Comparison of ENCODE assay signal across 9 mouse cellular contexts in the genomic region with DNA sequence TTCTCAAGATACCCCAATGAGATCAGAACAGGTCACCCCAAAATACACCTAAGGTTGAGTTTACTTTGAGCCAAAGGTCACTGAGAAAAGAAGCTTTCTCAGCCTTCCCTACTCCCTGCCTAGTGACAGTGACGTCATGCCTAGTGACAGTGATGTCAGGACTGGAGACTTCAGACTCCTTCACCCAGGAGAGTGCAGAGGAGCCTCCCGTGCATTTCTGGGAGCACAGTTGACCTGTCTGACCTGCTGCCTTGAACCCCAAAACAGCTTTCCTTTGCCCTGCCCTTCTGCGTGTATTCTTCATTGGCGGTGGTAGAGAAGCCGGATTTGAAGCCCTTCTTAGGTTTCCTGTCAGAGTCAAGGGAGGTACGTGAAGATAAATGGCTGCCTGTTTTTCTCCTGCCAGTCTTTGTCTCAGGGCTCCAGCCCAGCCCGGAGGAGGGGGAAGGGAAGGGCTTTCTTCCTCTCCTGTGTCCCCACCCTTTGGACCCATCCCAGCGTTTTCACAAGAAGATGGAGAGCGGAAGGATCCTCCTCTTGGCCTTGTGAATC. TPM values are rescaled to one million over a fixed set of nuclear protein-coding genes. Genes with fewer than 3 reads are reported as not detected.
DNase-seq lines count a peak whose midpoint lies in the region; ATAC-seq and TF ChIP-seq lines count a peak whose summit lies in the region.
"Had no signal": no experiment of that assay in that cellular context is flagged by ENCODE, and none has a peak within 500 bp of the region (broad histone marks: within the 10 kb centered on the region; RNA-seq: fewer than 3 reads in every experiment).

No protein-coding gene starts in this region.

- H3K4me3 ChIP-seq in ES-E14 (ENCODE audit: insufficient read depth in 1 of 2, low read depth in 1 of 2, low read length in 2 of 2, poor library complexity in 1 of 2, severe bottlenecking in 1 of 2) = no peak overlapping the region
- H3K4me3 ChIP-seq in heart, embryonic 14.5 days (ENCODE audit: control insufficient read depth in 1 of 2, insufficient read depth in 1 of 2, low read depth in 1 of 2, low read length in 2 of 2) = no peak overlapping the region
- no peak overlapping the region for H3K4me3 ChIP-seq in lung, embryonic 14.5 days (ENCODE audit: low read depth, low read length)
- no peak overlapping the region for H3K4me3 ChIP-seq in midbrain, embryonic 10.5 days

- no peak for TF ChIP-seq CTCF in lung, embryonic 14.5 days (IDR thresholded peaks at IDR 0.05; ENCODE audit: low read depth)

- 59% methylated on average over 9 of the region's 9 CpGs for WGBS in heart, embryonic 14.5 days
- WGBS in lung, embryonic 14.5 days = 61% methylated on average over 9 of the region's 9 CpGs
- WGBS in midbrain, embryonic 10.5 days = 78% methylated on average over 9 of the region's 9 CpGs

- no peaks in the 10 kb centered on the region for H3K27me3 ChIP-seq in heart, embryonic 14.5 days (ENCODE audit: control insufficient read depth, insufficient read depth, low read length)
- H3K27me3 ChIP-seq in lung, embryonic 14.5 days (ENCODE audit: insufficient read depth, low read length) = no peaks in the 10 kb centered on the region
- H3K27me3 ChIP-seq in midbrain, embryonic 10.5 days (ENCODE audit: low read depth, poor library complexity, severe bottlenecking) = no peaks in the 10 kb centered on the region

- no peaks in the 10 kb centered on the region for H3K36me3 ChIP-seq in ES-E14 (ENCODE audit: control insufficient read depth, insufficient read depth, low read length, poor library complexity, severe bottlenecking)
- no peaks in the 10 kb centered on the region for H3K36me3 ChIP-seq in heart, embryonic 14.5 days (ENCODE audit: control insufficient read depth, insufficient read depth, low read length)
- H3K36me3 ChIP-seq in lung, embryonic 14.5 days (ENCODE audit: insufficient read depth) = no peaks in the 10 kb centered on the region; the same call in 1 of the 2 replicates
- H3K36me3 ChIP-seq in midbrain, embryonic 10.5 days = peaks cover 10% of the 10 kb centered on the region; the same call in 1 of the 2 replicates

- no peak overlapping the region for H3K27ac ChIP-seq in ES-E14 (ENCODE audit: insufficient read depth, low read depth, low read length, poor library complexity, severe bottlenecking)
- peak overlapping the region; percentile 54 to 59; a peak in 3 of 4 replicates for H3K27ac ChIP-seq in heart, embryonic 14.5 days (replicated peaks in 1 of 2; ENCODE audit: control insufficient read depth in 1 of 2, insufficient read depth in 1 of 2, low read depth in 2 of 2, low read length in 2 of 2)
- H3K27ac ChIP-seq in lung, embryonic 14.5 days (ENCODE audit: low read depth) = peak overlapping the region; percentile 52; the same call in 1 of the 2 replicates
- H3K27ac ChIP-seq in midbrain, embryonic 10.5 days (replicated peaks) = no peak overlapping the region

- peaks cover 4 to 11% of the 10 kb centered on the region in 2 experiments for H3K4me1 ChIP-seq in ES-E14 (ENCODE audit: control insufficient read depth in 2 of 2, insufficient read depth in 2 of 2, low read length in 2 of 2, poor library complexity in 1 of 2)
- H3K4me1 ChIP-seq in heart, embryonic 14.5 days (ENCODE audit: control insufficient read depth in 2 of 2, insufficient read depth in 2 of 2, low read length in 2 of 2) = peaks cover 8 to 26% of the 10 kb centered on the region in 2 experiments
- H3K4me1 ChIP-seq in lung, embryonic 14.5 days (ENCODE audit: insufficient read depth) = peaks cover 13% of the 10 kb centered on the region; the same call in 1 of the 2 replicates
- peaks cover 31% of the 10 kb centered on the region for H3K4me1 ChIP-seq in midbrain, embryonic 10.5 days

- H3K9me3 ChIP-seq in ES-E14 (ENCODE audit: control insufficient read depth, insufficient read depth, low read depth, low read length) = no peaks in the 10 kb centered on the region
- no peaks in the 10 kb centered on the region for H3K9me3 ChIP-seq in heart, embryonic 14.5 days (ENCODE audit: control insufficient read depth, low read length)
- H3K9me3 ChIP-seq in lung, embryonic 14.5 days (ENCODE audit: low read depth, low read length) = no peaks in the 10 kb centered on the region
- H3K9me3 ChIP-seq in midbrain, embryonic 10.5 days (replicated peaks) = no peaks in the 10 kb centered on the region

- H3K9ac ChIP-seq in ES-E14 (ENCODE audit: insufficient read depth, low read depth, low read length, poor library complexity, severe bottlenecking) = peak overlapping the region; percentile 20; the same call in 1 of the 2 replicates
- no peak overlapping the region for H3K9ac ChIP-seq in heart, embryonic 14.5 days (ENCODE audit: low read length)
- H3K9ac ChIP-seq in lung, embryonic 14.5 days = no peak overlapping the region

- H3K4me2 ChIP-seq in heart, embryonic 14.5 days (ENCODE audit: low read length) = 0 out of 2 replicates have a peak overlapping the region, but pooled peaks have one; percentile 8
- H3K4me2 ChIP-seq in lung, embryonic 14.5 days = no peak overlapping the region

- in situ Hi-C loops in ES-E14 (cut with MboI; ENCODE audit: low sequenced_read_pairs in 2 of 2, unreplicated experiment in 2 of 2) = no loop called here

- no peak; the same call in 1 of the 2 replicates for ATAC-seq in heart, embryonic 14.5 days (ENCODE audit: insufficient number of reproducible peaks, insufficient read depth, low FRiP score, low read depth)
- no peak for ATAC-seq in lung, embryonic 14.5 days (ENCODE audit: insufficient read depth)
- no peak for ATAC-seq in erythroid progenitor cell, adult 5-6 weeks (replicated peaks; ENCODE audit: low FRiP score, poor library complexity, severe bottlenecking)
- no peak for ATAC-seq in cerebellum, adult (ENCODE audit: insufficient number of reproducible peaks, low FRiP score, low TSS enrichment)
- ATAC-seq in frontal cortex, adult (ENCODE audit: low TSS enrichment) = no peak

- peak; percentile 40 for DNase-seq in ES-E14 (ENCODE audit: low read depth, low spot score)
- peak; percentile 93 for DNase-seq in adrenal gland, adult 8-10 months
- DNase-seq in lung, embryonic 14.5 days = peak; percentile 67
- DNase-seq in midbrain, embryonic 10.5 days (ENCODE audit: low spot score) = no peak
- DNase-seq: thymus, adult 18-20 months had no signal

TF ChIP-seq in ES-E14, 5 proteins besides CTCF, POLR2A, EP300 and RAD21:
- TF ChIP-seq CHD2 (IDR thresholded peaks at IDR 0.05; ENCODE audit: low read depth, low read length) = no peak
- TF ChIP-seq MAFK (IDR thresholded peaks at IDR 0.05; ENCODE audit: insufficient read depth, low read depth, low read length) = no peak

RNA-seq across cellular contexts. Expression of a gene that starts 3.5 kb away (rescaled TPM):
- 29.9 and 35.4 TPM in 2 replicates for total RNA-seq in ES-E14 (2012; rRNA removed)
- total RNA-seq in adrenal gland, adult 8-10 months (2022) = 10 to 100 TPM; 50.1 to 70.1 (median 55.6) TPM
- 29.7 and 32.6 TPM in 2 replicates for polyA plus RNA-seq in heart, embryonic 14.5 days (2014; fragmentation: Nextera tagmentation; extraction: Ambion mirVana)
- polyA plus RNA-seq in lung, embryonic 14.5 days (2014; fragmentation: Nextera tagmentation; extraction: Ambion mirVana) = 33.9 and 37.5 TPM in 2 replicates
- polyA plus RNA-seq in midbrain, embryonic 10.5 days (2016; fragmentation: Nextera tagmentation; extraction: Ambion mirVana) = 34.5 and 38.4 TPM in 2 replicates
- total RNA-seq in erythroid progenitor cell, adult 5-6 weeks (2015; ENCODE audit: low replicate concordance) = 6.8 and 8.0 TPM in 2 replicates
- total RNA-seq in erythroid progenitor cell, adult 5-6 weeks (2017; ENCODE audit: low replicate concordance) = 9.2 and 9.6 TPM in 2 replicates

RNA-seq across cellular contexts. Expression of a gene that starts 9.2 kb away (rescaled TPM):
- 0.54 and 0.58 TPM in 2 replicates for total RNA-seq in ES-E14 (2012; rRNA removed)
- 100 to 1,000 TPM; 110 to 182 (median 142) TPM for total RNA-seq in adrenal gland, adult 8-10 months (2022)
- 9.2 and 11.3 TPM in 2 replicates for polyA plus RNA-seq in heart, embryonic 14.5 days (2014; fragmentation: Nextera tagmentation; extraction: Ambion mirVana)
- 7.1 and 8.0 TPM in 2 replicates for polyA plus RNA-seq in lung, embryonic 14.5 days (2014; fragmentation: Nextera tagmentation; extraction: Ambion mirVana)
- polyA plus RNA-seq in midbrain, embryonic 10.5 days (2016; fragmentation: Nextera tagmentation; extraction: Ambion mirVana) = 5.8 and 11.0 TPM in 2 replicates
- 4.7 and 5.0 TPM in 2 replicates for total RNA-seq in erythroid progenitor cell, adult 5-6 weeks (2015; ENCODE audit: low replicate concordance)
- 1.9 and 7.3 TPM in 2 replicates for total RNA-seq in erythroid progenitor cell, adult 5-6 weeks (2017; ENCODE audit: low replicate concordance)

Comparison
In these comparisons a context has a peak if more than half of its experiments do, and no peak if none do; other contexts are left out.
1. H3K27ac ChIP-seq: peak in heart, embryonic 14.5 days (2 of 2) and lung, embryonic 14.5 days (single experiment); none in ES-E14 (single experiment) and midbrain, embryonic 10.5 days (single experiment).
2. RNA of a gene that starts 9.2 kb away (total RNA-seq): 110 to 182 TPM in adrenal gland, adult 8-10 months; 1.9 to 7.3 TPM in erythroid progenitor cell, adult 5-6 weeks and 0.54 to 0.58 TPM in ES-E14; every median in the first group is over 10 times any median in the second.